Mouse (Mus musculus) spleen, postnatal 4 days (tissue): ENCODE measurements around the gene Ddr1.
A peak's percentile ranks its signal among the peaks of the same experiment; 100 is the strongest.
"Not testable (repeated sequence)": the region's sequence is repeated elsewhere in the genome, so short reads cannot be mapped to it uniquely, and the experiment has no call there.

Experiments
- DNase-seq, 2 experiments: peaks; one replicate each; pipeline ENCODE4 v3.0.0; 2022; ENCODE audit warnings: low spot score in 2 of 2

Ddr1 gene

GRCm38 (mm10) chr17:35704621-35705464 lies at the start of gene Ddr1:
Ddr1 (minus strand) TSS chr17:35704621.
- no peak for DNase-seq

- no peak for DNase-seq
These were observed 49.2 kb upstream of the Ddr1 start for GRCm38 (mm10) chr17:35753668-35754067.

- DNase-seq = no peak
These were observed 47.9 kb upstream of the Ddr1 start for GRCm38 (mm10) chr17:35752221-35752811.

GRCm38 (mm10) chr17:35749685-35750084 lies 45.3 kb upstream of the Ddr1 start:
- DNase-seq = no peak

GRCm38 (mm10) chr17:35744361-35744760 lies 39.9 kb upstream of the Ddr1 start:
- no peak for DNase-seq

DNA sequence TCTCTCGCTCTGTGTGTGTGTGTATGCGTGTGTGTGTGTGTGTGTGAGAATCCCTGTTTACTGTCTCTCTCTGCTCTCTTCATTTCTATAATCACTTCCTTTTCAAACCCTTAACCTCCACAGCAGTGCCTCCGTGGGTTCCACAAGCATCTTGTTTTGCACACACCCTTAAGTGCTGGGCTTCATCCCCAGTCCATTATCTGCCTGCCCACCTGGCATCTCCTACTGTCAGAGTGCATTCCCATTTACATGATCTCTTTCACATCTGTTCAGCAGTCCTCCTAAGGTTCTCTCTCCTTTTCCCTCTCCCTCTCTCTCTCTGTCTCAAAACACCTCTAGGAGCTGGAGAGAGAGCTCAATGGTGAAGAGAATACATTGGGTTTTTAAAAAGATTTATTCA lies 38.5 kb upstream of the Ddr1 start:
- peak; percentile 74 to 79 for DNase-seq

GRCm38 (mm10) chr17:35741589-35742226 lies 37.3 kb upstream of the Ddr1 start:
- peak; percentile 77 to 79 for DNase-seq

DNA sequence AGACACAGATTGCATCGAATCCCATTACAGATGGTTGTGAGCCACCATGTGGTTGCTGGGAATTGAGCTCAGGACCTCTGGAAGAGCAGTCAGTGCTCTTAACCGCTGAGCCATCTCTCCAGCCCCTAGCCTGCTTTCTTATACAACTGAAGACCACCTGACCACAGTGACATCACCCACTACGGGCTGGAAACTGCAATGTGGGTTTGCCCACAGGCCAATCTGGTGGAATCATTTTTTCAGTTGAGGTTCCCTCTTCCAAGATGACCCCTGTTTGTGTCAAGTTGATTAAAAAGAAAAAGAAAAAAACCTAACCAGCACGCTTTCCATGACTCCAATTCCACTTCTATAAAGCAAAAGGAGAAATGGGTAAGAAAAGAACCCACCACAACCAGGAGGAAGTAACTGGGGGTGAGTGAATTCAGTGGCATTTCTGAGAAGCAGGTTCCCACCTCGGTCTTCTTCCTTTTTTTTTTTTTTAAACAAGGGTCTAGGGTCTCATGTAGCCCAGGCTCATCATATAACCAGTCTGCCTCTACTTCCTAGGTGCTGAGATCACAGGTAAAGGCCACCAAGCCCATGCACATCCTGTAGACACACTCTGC lies 36.0 kb upstream of the Ddr1 start:
- DNase-seq = no peak

DNA sequence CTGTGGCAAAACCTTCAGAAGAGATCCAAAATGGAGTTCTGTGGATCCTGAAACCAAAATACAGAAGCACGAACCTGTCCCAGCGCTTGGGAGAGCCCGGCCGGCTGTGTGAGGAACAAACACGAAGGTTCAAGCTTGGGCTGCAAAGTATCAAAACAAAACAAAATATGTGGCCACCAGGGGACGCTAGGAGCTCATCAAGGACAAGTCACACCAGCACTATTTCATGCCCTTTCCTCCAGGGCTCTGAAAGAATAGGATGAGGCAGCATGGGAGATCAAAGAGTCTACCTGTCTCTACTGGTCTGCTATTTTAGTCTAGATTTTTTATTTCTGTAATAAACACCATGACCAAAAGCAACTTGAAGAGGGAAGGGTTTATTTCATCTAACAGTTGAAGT lies 35.3 kb upstream of the Ddr1 start:
- DNase-seq = peak; percentile 96 to 98

DNA sequence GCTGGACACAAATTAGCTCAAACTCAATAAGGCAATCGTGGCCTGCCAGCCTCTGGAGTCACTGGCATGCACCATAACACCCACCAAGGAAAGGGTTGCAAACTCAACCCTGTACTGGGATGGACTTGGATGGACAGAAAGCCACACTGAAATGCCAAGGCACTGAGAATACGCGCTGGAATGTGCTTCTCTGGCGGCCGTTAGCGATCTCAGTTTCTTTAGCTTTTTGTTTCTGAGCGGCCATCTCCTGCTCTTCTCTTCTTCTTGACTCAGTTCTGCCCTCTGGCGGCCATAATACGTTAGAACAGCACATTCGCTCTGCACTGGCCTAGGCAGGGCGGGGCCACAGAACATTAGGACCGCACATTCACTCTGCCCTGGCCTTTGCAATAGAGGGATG lies 33.3 kb upstream of the Ddr1 start:
- DNase-seq = peak; percentile 88 to 94

DNA sequence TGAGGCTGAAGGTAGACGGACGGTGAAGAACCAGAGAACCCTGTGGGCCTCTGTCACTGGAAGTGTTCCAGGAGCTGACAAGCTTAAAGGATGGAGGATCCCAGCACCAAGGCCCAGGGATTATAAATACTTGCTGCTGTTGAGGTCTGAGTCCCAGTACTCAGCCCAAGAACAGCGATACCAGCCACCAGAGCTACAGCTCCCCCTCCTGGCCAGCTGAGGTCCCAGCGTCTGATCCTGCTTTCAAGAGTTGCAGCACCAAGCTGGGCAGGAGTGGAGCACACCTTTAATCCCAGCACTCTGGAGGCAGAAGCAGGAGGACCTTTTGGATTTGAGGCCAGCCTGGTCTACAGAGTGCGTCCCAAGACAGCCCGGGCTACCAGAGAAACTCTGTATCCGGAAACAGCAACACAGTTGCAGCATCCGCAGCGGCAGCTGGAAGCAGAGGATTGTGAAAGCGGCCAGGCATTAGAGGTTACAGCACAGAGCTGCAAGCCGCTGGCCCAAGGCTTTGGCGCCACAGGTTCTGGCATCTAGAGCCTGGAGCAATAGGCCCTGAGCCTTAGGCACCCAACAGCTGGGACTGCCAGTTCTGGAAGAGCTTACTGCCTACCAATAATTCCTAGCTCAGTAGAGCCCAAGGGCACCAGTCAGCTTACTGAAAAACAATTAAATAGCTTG lies 32.0 kb upstream of the Ddr1 start:
- DNase-seq = peak; percentile 77 to 90

GRCm38 (mm10) chr17:35734478-35734877 lies 30.1 kb upstream of the Ddr1 start:
- no peak for DNase-seq

- no peak for DNase-seq
These were observed 29.0 kb upstream of the Ddr1 start for GRCm38 (mm10) chr17:35733398-35733797.

- DNase-seq = no peak
These were observed 27.2 kb upstream of the Ddr1 start for GRCm38 (mm10) chr17:35731431-35732145.

- not testable (repeated sequence) for DNase-seq
These were observed 25.7 kb upstream of the Ddr1 start for GRCm38 (mm10) chr17:35730112-35730511.

DNA sequence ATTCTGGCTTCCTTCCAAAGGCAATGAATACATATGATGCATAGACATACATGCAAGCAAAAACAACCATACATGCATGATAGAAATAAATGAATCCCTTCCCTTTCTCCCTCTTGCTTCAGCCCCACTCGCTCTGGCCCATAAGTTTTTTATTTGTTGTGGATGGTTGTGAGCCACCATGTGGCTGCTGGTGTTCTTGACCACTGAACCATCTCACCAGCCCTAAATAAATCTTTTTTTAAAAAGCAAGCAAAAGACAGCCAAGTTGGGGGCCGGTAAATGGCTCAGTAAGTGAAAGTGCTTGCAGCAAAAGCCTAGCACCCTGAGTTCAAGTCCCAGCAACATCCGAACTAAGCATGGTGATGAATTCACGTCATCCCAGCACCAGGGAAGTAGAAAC lies 24.4 kb upstream of the Ddr1 start:
- no peak for DNase-seq

DNA sequence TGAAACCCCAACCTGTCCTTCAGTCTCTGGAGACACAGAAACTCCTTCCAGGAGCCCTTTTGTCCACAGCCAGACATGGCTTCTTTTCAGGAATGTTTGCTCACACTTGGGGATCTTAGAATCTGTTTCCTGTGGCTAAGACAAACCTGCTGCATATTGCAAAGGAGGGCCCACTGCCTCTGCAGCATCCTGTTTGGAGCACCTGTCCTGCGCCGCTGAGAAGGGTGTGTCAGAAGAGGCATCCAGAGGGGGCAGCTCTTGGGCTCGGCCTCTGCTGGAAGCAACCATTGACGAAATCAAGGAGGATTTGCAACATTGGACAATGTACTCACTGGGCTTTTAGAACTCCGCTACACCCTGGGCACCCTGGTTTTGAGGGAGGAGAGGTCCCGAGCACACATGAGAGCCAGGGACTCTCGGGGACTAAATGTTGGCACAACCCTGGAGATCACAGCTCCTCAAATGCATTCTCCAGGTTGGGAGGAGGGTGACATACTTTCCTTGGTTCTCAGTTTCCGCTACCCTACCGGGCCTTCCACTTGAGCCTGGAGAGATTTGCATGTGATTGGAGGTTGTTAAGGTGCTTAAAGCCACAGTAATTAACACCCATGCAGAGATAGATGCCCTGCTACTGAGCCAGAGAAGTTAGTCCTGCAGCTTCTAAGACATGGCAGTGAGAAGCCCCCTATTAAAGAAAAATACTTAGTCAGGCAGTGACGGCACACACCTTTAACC lies 23.2 kb upstream of the Ddr1 start:
- no peak for DNase-seq

- DNase-seq = no peak
These were observed 22.6 kb upstream of the Ddr1 start for GRCm38 (mm10) chr17:35727028-35727427.

DNA sequence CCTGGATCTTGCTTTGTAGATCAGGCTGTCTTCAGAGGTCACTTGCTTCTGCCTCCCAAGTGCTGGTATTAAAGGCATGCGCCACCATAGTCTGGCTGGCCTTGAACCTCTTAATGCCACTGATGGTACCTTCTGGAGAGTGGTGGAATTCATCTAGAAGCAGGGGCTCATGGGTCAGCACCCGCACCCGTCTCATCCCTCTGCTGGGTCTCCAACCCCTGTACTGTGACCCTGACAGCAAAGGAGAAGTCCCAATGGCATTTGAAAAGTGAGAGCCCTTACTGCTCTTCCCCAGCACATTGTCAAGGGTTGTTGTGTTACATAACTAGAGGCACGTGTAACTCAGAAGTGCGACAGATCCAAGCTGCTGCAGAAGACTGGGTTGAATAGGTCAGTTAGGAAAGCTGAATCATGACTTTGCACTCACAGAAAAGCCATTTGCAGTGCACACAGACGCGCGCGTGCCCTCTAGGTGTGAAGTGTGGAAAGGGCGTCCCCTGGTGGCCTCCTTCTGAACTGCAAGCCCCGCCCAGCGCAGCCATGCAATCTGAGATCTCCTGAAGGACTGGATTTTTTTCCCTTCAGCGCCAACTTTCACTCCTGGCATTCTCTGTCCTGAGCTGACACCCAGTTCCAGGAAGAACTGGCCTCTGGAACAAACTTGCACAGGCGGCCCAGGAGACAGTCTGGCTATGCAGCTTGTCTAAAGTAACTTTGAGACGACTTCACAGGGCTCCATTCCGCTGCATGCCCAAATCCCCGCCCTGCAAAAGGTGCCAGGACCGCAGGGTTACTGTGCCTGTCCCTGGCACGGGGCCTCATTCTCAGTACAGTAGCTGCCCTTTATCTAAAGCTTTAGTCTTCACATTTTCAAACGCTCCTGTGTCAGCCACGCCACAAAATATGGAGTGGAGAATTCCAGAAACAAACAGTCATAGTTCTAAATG lies 21.1 kb upstream of the Ddr1 start:
- peak; percentile 80 to 94 for DNase-seq
